Mouse (Mus musculus): ENCODE measurements around the gene Isg15. TPM values are rescaled to one million over a fixed set of nuclear protein-coding genes. Genes with fewer than 3 reads are reported as not detected.
A peak's percentile ranks its signal among the peaks of the same experiment; 100 is the strongest.

Gene Isg15
- total and polyA plus RNA-seq, 2 experiments from 2014 or later = 7.0 to 19.9 TPM

GRCm38 (mm10) chr4:156185950-156186850, 14.4 kb downstream of the Isg15 start:
- Histone ChIP-seq H3K27ac (ENCODE audit: low read depth) (no peak overlapping the region), H3K4me1 (ENCODE audit: control insufficient read depth, insufficient read depth) (peaks cover 27% of the 10 kb centered on the region), H3K4me2 (ENCODE audit: low read depth, low read length) (peak overlapping the region; percentile 46), H3K9me3 (replicated peaks; ENCODE audit: control insufficient read depth, low read length) (no peaks in the 10 kb centered on the region), H3K4me3 (ENCODE audit: low read depth, low read length) (peak overlapping the region; percentile 17), H3K9ac (replicated peaks; ENCODE audit: low read depth, low read length) (peak overlapping the region; percentile 45; the same call in 1 of the 2 replicates), H3K27me3 (ENCODE audit: control insufficient read depth, insufficient read depth, low read length) (no peaks in the 10 kb centered on the region), H3K36me3 (replicated peaks; ENCODE audit: control insufficient read depth, insufficient read depth, low read length) (peaks cover 12% of the 10 kb centered on the region; the same call in 1 of the 2 replicates)
- TF ChIP-seq EP300 (IDR thresholded peaks at IDR 0.05; ENCODE audit: low read depth) (no peak), CTCF (IDR thresholded peaks at IDR 0.05; ENCODE audit: low read depth) (no peak)
- DNase-seq (ENCODE audit: low spot score) = no peak
- WGBS = 22% methylated on average over 31 of the region's 31 CpGs
- no peak for ATAC-seq (ENCODE audit: insufficient read depth, low read depth)

DNA sequence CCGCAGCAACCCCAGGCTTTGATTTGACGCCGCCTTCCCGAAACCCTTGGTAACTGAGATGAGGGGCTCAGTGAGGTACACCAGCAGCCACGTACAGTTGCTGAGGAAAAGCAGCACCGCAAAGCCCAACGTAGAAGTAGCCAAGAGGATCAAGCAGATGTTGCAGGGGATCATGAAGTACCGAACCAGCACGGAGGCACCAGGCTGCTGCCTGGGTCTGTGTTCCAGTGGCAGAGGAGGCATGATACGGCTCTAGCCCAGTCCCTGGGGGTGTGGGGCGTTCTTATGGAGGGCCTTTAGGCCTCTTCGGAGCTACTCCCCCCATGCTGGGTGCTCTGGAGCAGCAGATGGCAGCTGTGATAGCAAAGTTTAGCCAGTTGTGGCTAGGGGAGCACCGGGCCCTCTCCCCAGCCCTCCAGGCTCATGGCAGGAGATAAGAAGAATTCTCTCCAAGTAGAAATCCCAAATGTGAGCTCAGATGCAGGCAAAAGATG, 15.1 kb downstream of the Isg15 start:
- Histone ChIP-seq H3K36me3 (replicated peaks; ENCODE audit: control insufficient read depth, insufficient read depth, low read length) (0 out of 2 replicates have a peak, but pooled peaks cover 18% of the 10 kb centered on the region), H3K9me3 (replicated peaks; ENCODE audit: control insufficient read depth, low read length) (no peaks in the 10 kb centered on the region), H3K9ac (replicated peaks; ENCODE audit: low read depth, low read length) (0 out of 2 replicates have a peak overlapping the region, but pooled peaks have one; percentile 45), H3K27ac (ENCODE audit: low read depth) (no peak overlapping the region), H3K4me2 (ENCODE audit: low read depth, low read length) (peak overlapping the region; percentile 46), H3K4me1 (ENCODE audit: control insufficient read depth, insufficient read depth) (peaks cover 27% of the 10 kb centered on the region), H3K27me3 (ENCODE audit: control insufficient read depth, insufficient read depth, low read length) (no peaks in the 10 kb centered on the region), H3K4me3 (ENCODE audit: low read depth, low read length) (no peak overlapping the region)
- WGBS = 82% methylated on average over 13 of the region's 13 CpGs
- ATAC-seq (ENCODE audit: insufficient read depth, low read depth) (no peak), DNase-seq (ENCODE audit: low spot score) (no peak)
- no peak for TF ChIP-seq CTCF (IDR thresholded peaks at IDR 0.05; ENCODE audit: low read depth)
- no peak for TF ChIP-seq EP300 (IDR thresholded peaks at IDR 0.05; ENCODE audit: low read depth)

DNA sequence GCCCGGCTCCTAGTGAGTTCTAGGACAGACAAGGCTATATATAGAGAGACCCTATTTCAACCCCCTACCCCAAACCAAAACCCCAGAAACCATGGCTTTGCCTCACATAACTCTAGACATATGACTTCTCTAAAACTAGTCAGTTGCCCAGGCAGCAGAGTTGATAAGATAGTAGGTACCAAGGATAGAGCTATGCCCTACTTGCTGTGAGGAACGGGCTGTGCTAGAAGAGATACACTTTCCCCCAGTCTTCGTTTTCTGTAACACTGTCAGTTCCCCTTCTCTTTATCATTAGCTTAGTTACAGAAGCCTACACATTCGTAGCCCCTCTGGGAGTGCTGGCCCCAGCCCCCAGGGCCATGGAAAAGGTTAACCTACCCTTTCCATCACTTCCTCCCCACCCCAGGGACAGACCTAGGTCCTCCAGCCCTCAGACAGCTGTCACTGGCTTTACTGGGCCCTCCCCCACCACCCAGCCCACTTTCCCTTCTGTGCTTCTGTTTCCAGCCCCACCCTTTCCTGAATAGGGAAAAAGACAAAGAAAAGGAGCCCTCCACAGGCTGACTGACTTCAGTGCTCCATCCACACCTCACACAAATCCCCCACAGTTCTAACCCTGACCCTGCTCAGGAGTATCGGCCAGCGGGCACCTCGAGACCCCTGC, 16.2 kb downstream of the Isg15 start:
- ATAC-seq (ENCODE audit: insufficient read depth, low read depth) (peak; percentile 42; the same call in 1 of the 2 replicates), DNase-seq (ENCODE audit: low spot score) (peak; percentile 42)
- 62% methylated on average over 7 of the region's 7 CpGs for WGBS
- Histone ChIP-seq H3K4me2 (ENCODE audit: low read depth, low read length) (peak overlapping the region; percentile 25), H3K36me3 (replicated peaks; ENCODE audit: control insufficient read depth, insufficient read depth, low read length) (0 out of 2 replicates have a peak, but pooled peaks cover 21% of the 10 kb centered on the region), H3K27ac (ENCODE audit: low read depth) (peak overlapping the region; percentile 28; the same call in 1 of the 2 replicates), H3K9me3 (replicated peaks; ENCODE audit: control insufficient read depth, low read length) (no peaks in the 10 kb centered on the region), H3K4me3 (ENCODE audit: low read depth, low read length) (no peak overlapping the region), H3K4me1 (ENCODE audit: control insufficient read depth, insufficient read depth) (peaks cover 25% of the 10 kb centered on the region), H3K27me3 (ENCODE audit: control insufficient read depth, insufficient read depth, low read length) (no peaks in the 10 kb centered on the region), H3K9ac (replicated peaks; ENCODE audit: low read depth, low read length) (0 out of 2 replicates have a peak overlapping the region, but pooled peaks have one; percentile 2)
- TF ChIP-seq EP300 (IDR thresholded peaks at IDR 0.05; ENCODE audit: low read depth) (no peak), CTCF (IDR thresholded peaks at IDR 0.05; ENCODE audit: low read depth) (no peak)

- H3K36me3 ChIP-seq (replicated peaks; ENCODE audit: control insufficient read depth, insufficient read depth, low read length) = peaks cover 27% of the 10 kb centered on the region
- 84% methylated on average over 5 of the region's 5 CpGs for WGBS
- peaks cover 19% of the 10 kb centered on the region for H3K4me1 ChIP-seq (ENCODE audit: control insufficient read depth, insufficient read depth)
- H3K9me3 ChIP-seq (replicated peaks; ENCODE audit: control insufficient read depth, low read length) = no peaks in the 10 kb centered on the region
- no peak for ATAC-seq (ENCODE audit: insufficient read depth, low read depth)
- DNase-seq (ENCODE audit: low spot score) = no peak
- no peak overlapping the region for H3K4me3 ChIP-seq (ENCODE audit: low read depth, low read length)
- no peaks in the 10 kb centered on the region for H3K27me3 ChIP-seq (ENCODE audit: control insufficient read depth, insufficient read depth, low read length)
- H3K9ac ChIP-seq (replicated peaks; ENCODE audit: low read depth, low read length) = no peak overlapping the region
- TF ChIP-seq CTCF (IDR thresholded peaks at IDR 0.05; ENCODE audit: low read depth) = no peak
- TF ChIP-seq EP300 (IDR thresholded peaks at IDR 0.05; ENCODE audit: low read depth) = no peak
- H3K4me2 ChIP-seq (ENCODE audit: low read depth, low read length) = no peak overlapping the region
- no peak overlapping the region for H3K27ac ChIP-seq (ENCODE audit: low read depth)
Observed at GRCm38 (mm10) chr4:156183747-156184146, 16.9 kb downstream of the Isg15 start.

GRCm38 (mm10) chr4:156177630-156178029, 23.0 kb downstream of the Isg15 start:
- ATAC-seq (ENCODE audit: insufficient read depth, low read depth) = no peak

More at GRCm38 (mm10) chr4:156177630-156178029, 23.0 kb downstream of the Isg15 start:
- no peaks in the 10 kb centered on the region for H3K27me3 ChIP-seq (ENCODE audit: control insufficient read depth, insufficient read depth, low read length)
- WGBS = 90% methylated on average over 9 of the region's 9 CpGs
- H3K36me3 ChIP-seq (replicated peaks; ENCODE audit: control insufficient read depth, insufficient read depth, low read length) = peaks cover 85% of the 10 kb centered on the region
- no peak for TF ChIP-seq CTCF (IDR thresholded peaks at IDR 0.05; ENCODE audit: low read depth)
- TF ChIP-seq EP300 (IDR thresholded peaks at IDR 0.05; ENCODE audit: low read depth) = no peak
- H3K9ac ChIP-seq (replicated peaks; ENCODE audit: low read depth, low read length) = no peak overlapping the region
- H3K27ac ChIP-seq (ENCODE audit: low read depth) = no peak overlapping the region
- no peak for DNase-seq (ENCODE audit: low spot score)
- H3K4me2 ChIP-seq (ENCODE audit: low read depth, low read length) = no peak overlapping the region
- H3K4me3 ChIP-seq (ENCODE audit: low read depth, low read length) = no peak overlapping the region
- H3K9me3 ChIP-seq (replicated peaks; ENCODE audit: control insufficient read depth, low read length) = no peaks in the 10 kb centered on the region
- H3K4me1 ChIP-seq (ENCODE audit: control insufficient read depth, insufficient read depth) = no peaks in the 10 kb centered on the region
